Mouse (Mus musculus) midbrain, postnatal 0 days (tissue): ENCODE measurements at regions not wholly inside any gene's neighbourhood (a gene's known extent, or its start where the extent isn't known, plus 50 kb on each side); places are given as distances from the start of the nearest gene placed in this dataset.

Experiments used
- ATAC-seq: fragments of 200-750 bp; cut with Nextera tagmentation; 2 replicates; pipeline ENCODE4 v1.8.0; 2017; ENCODE audit warnings: moderate number of reproducible peaks, mild to moderate bottlenecking, moderate TSS enrichment, moderate library complexity; ENCODE audit not compliant: low FRiP score
- DNase-seq: peaks from one replicate; pipeline ENCODE4 v3.0.0-alpha.2; 2015; ENCODE audit warnings: low spot score
- H3K27ac ChIP-seq: fragments of 300-500 bp; sonication (generic); 2 replicates; pipeline ENCODE4 v1.5.1; 2014; ENCODE audit warnings: low read depth, mild to moderate bottlenecking, low read length, mixed read lengths
- H3K27me3 ChIP-seq: fragments of 300-500 bp; sonication (generic); 2 replicates; pipeline ENCODE4 v1.6.1; 2014; ENCODE audit warnings: low read length, control low read depth, mixed read lengths; ENCODE audit not compliant: insufficient read depth
- H3K36me3 ChIP-seq: fragments of 300-500 bp; sonication (generic); 2 replicates; pipeline ENCODE4 v1.6.1; 2014; ENCODE audit warnings: low read length, control low read depth, mixed read lengths; ENCODE audit not compliant: insufficient read depth
- H3K4me1 ChIP-seq: fragments of 300-500 bp; sonication (generic); 2 replicates; pipeline ENCODE4 v1.6.1; 2014; ENCODE audit warnings: mild to moderate bottlenecking, control low read depth, antibody characterized with exemption, low read length, mixed read lengths; ENCODE audit not compliant: insufficient read depth
- H3K4me2 ChIP-seq: fragments of 300-500 bp; sonication (generic); 2 replicates; pipeline ENCODE4 v1.6.1; 2014; ENCODE audit warnings: low read depth, mild to moderate bottlenecking, low read length, mixed read lengths; ENCODE audit not compliant: poor library complexity, severe bottlenecking
- H3K4me3 ChIP-seq: fragments of 300-500 bp; sonication (generic); 2 replicates; pipeline ENCODE4 v1.5.1; 2014; ENCODE audit warnings: low read depth, mild to moderate bottlenecking, low read length, moderate library complexity
- H3K9ac ChIP-seq: fragments of 300-500 bp; sonication (generic); replicated peaks from 2 replicates; pipeline ENCODE4 v1.6.1; 2014; ENCODE audit warnings: mild to moderate bottlenecking, low read length, moderate library complexity, mixed read lengths; ENCODE audit not compliant: poor library complexity, severe bottlenecking
- H3K9me3 ChIP-seq: fragments of 300-500 bp; sonication (generic); 2 replicates; pipeline ENCODE4 v1.6.1; 2016; ENCODE audit warnings: low read length, control low read depth
- CTCF ChIP-seq: IDR thresholded peaks from 2 replicates; pipeline ENCODE4 v1.5.1; 2016; ENCODE audit warnings: antibody characterized with exemption, mild to moderate bottlenecking
- WGBS: fragments of 180-500 bp; shearing (Covaris S2); extraction: QIAGEN DNeasy Blood & Tissue Kit; methylation state at CpG from one replicate; pipeline ENCODE4 v1.1.7; 2014; 5-methylcytosine and 5-hydroxymethylcytosine counted together

GRCm38 (mm10) chr3:148412191-148412590 is 578.2 kb downstream of the Adgrl2 start:
- WGBS: 92% methylated on average over 1 of the region's 1 CpGs
- H3K27ac ChIP-seq: no peak overlapping the region

GRCm38 (mm10) chr3:148398349-148398748 is 592.0 kb downstream of the Adgrl2 start:
- Histone ChIP-seq H3K4me1 (no peaks in the 10 kb centered on the region), H3K4me2 (no peak overlapping the region), H3K4me3 (no peak overlapping the region), H3K27me3 (no peaks in the 10 kb centered on the region), H3K9ac (no peak overlapping the region), H3K27ac (no peak overlapping the region), H3K36me3 (no peaks in the 10 kb centered on the region), H3K9me3 (no peaks in the 10 kb centered on the region; the same call in 1 of the 2 replicates)
- 46% methylated on average over 7 of the region's 7 CpGs for WGBS
- no peak for DNase-seq
- ATAC-seq: no peak
- no peak for TF ChIP-seq CTCF

More at GRCm38 (mm10) chr3:148412191-148412590, 578.2 kb downstream of the Adgrl2 start:
- H3K4me2 ChIP-seq: no peak overlapping the region
- no peak for TF ChIP-seq CTCF
- H3K4me3 ChIP-seq: no peak overlapping the region
- no peaks in the 10 kb centered on the region for H3K36me3 ChIP-seq
- H3K4me1 ChIP-seq: no peaks in the 10 kb centered on the region
- H3K9me3 ChIP-seq: no peaks in the 10 kb centered on the region
- H3K9ac ChIP-seq: no peak overlapping the region
- H3K27me3 ChIP-seq: no peaks in the 10 kb centered on the region
- ATAC-seq (no peak), DNase-seq (no peak)

- no peak overlapping the region for H3K9ac ChIP-seq
- H3K27ac ChIP-seq: no peak overlapping the region
- WGBS: 84% methylated on average over 6 of the region's 6 CpGs
- no peaks in the 10 kb centered on the region for H3K27me3 ChIP-seq
- DNase-seq (no peak), ATAC-seq (no peak)
- no peak overlapping the region for H3K4me2 ChIP-seq
- TF ChIP-seq CTCF: no peak
- H3K4me1 ChIP-seq: no peaks in the 10 kb centered on the region
- H3K9me3 ChIP-seq: no peaks in the 10 kb centered on the region
- H3K36me3 ChIP-seq: no peaks in the 10 kb centered on the region
- no peak overlapping the region for H3K4me3 ChIP-seq
These were observed 602.8 kb downstream of the Adgrl2 start for GRCm38 (mm10) chr3:148387550-148387949.

GRCm38 (mm10) chr3:148385712-148386111 is 604.6 kb downstream of the Adgrl2 start:
- Histone ChIP-seq H3K4me3 (no peak overlapping the region), H3K4me2 (no peak overlapping the region), H3K9ac (no peak overlapping the region), H3K9me3 (no peaks in the 10 kb centered on the region), H3K27ac (no peak overlapping the region), H3K4me1 (no peaks in the 10 kb centered on the region), H3K36me3 (no peaks in the 10 kb centered on the region), H3K27me3 (no peaks in the 10 kb centered on the region)
- DNase-seq: no peak
- ATAC-seq: no peak
- TF ChIP-seq CTCF: peak; percentile 30
- 96% methylated on average over 7 of the region's 7 CpGs for WGBS

GRCm38 (mm10) chr3:148381057-148381456 is 609.3 kb downstream of the Adgrl2 start:
- Histone ChIP-seq H3K9me3 (no peaks in the 10 kb centered on the region), H3K4me1 (no peaks in the 10 kb centered on the region), H3K36me3 (no peaks in the 10 kb centered on the region), H3K27me3 (no peaks in the 10 kb centered on the region), H3K4me2 (no peak overlapping the region), H3K27ac (no peak overlapping the region), H3K4me3 (no peak overlapping the region), H3K9ac (no peak overlapping the region)
- DNase-seq (no peak), ATAC-seq (no peak)
- no peak for TF ChIP-seq CTCF
- 70% methylated on average over 1 of the region's 1 CpGs for WGBS

GRCm38 (mm10) chr3:148363331-148363730 is 627.0 kb downstream of the Adgrl2 start:
- ATAC-seq (no peak), DNase-seq (no peak)

More at GRCm38 (mm10) chr3:148363331-148363730, 627.0 kb downstream of the Adgrl2 start:
- WGBS: 84% methylated on average over 5 of the region's 5 CpGs
- H3K9me3 ChIP-seq: no peaks in the 10 kb centered on the region
- TF ChIP-seq CTCF: no peak
- H3K27me3 ChIP-seq: no peaks in the 10 kb centered on the region
- no peak overlapping the region for H3K4me3 ChIP-seq
- no peak overlapping the region for H3K9ac ChIP-seq
- no peaks in the 10 kb centered on the region for H3K36me3 ChIP-seq
- no peak overlapping the region for H3K27ac ChIP-seq
- no peak overlapping the region for H3K4me2 ChIP-seq
- no peaks in the 10 kb centered on the region for H3K4me1 ChIP-seq
